Mouse (Mus musculus) kidney, postnatal 0 days (tissue): ENCODE measurements around the gene Farp1. TPM values are rescaled to one million over a fixed set of nuclear protein-coding genes. Genes with fewer than 3 reads are reported as not detected.

Experiments used
- ATAC-seq: fragments of 200-750 bp; cut with Nextera tagmentation; replicated peaks from 2 replicates; pipeline ENCODE4 v1.8.0; 2017; ENCODE audit warnings: low read depth, moderate number of reproducible peaks, moderate TSS enrichment, moderate library complexity; ENCODE audit not compliant: low FRiP score
- DNase-seq: peaks from one replicate; pipeline ENCODE4 v3.0.0-alpha.2; 2016; ENCODE audit warnings: low spot score
- H3K27ac ChIP-seq: fragments of 300-500 bp; sonication (generic); 2 replicates; pipeline ENCODE4 v1.5.1; 2014; ENCODE audit warnings: mild to moderate bottlenecking
- H3K27me3 ChIP-seq: fragments of 300-500 bp; sonication (generic); 2 replicates; pipeline ENCODE4 v1.6.1; 2014; ENCODE audit warnings: low read length, mixed read lengths; ENCODE audit not compliant: insufficient read depth
- H3K36me3 ChIP-seq: fragments of 300-500 bp; sonication (generic); 2 replicates; pipeline ENCODE4 v1.6.1; 2014; ENCODE audit warnings: low read length, mixed read lengths; ENCODE audit not compliant: insufficient read depth
- H3K4me1 ChIP-seq: fragments of 300-500 bp; sonication (generic); replicated peaks from 2 replicates; pipeline ENCODE4 v1.6.1; 2014; ENCODE audit warnings: antibody characterized with exemption, low read length, mixed read lengths; ENCODE audit not compliant: insufficient read depth
- H3K4me2 ChIP-seq: fragments of 300-500 bp; sonication (generic); 2 replicates; pipeline ENCODE4 v1.6.1; 2014; ENCODE audit warnings: mild to moderate bottlenecking, low read length, moderate library complexity, mixed read lengths
- H3K4me3 ChIP-seq: fragments of 300-500 bp; sonication (generic); replicated peaks from 2 replicates; pipeline ENCODE4 v1.5.1; 2014; ENCODE audit warnings: low read depth, low read length
- H3K9ac ChIP-seq: fragments of 300-500 bp; sonication (generic); 2 replicates; pipeline ENCODE4 v1.6.1; 2014; ENCODE audit warnings: low read depth, low read length
- H3K9me3 ChIP-seq: fragments of 300-500 bp; sonication (generic); replicated peaks from 2 replicates; pipeline ENCODE4 v1.6.1; 2016; ENCODE audit warnings: low read length, inconsistent platforms, mixed read lengths
- CTCF ChIP-seq: IDR thresholded peaks from 2 replicates; pipeline ENCODE4 v1.5.1; 2016; ENCODE audit warnings: antibody characterized with exemption, low read depth, mild to moderate bottlenecking, moderate library complexity
- WGBS: fragments of 180-500 bp; shearing (Covaris S2); extraction: QIAGEN DNeasy Blood & Tissue Kit; methylation state at CpG from one replicate; pipeline ENCODE4 v1.1.7; 2014; 5-methylcytosine and 5-hydroxymethylcytosine counted together
- polyA plus RNA-seq: library from polyadenylated mRNA; unstranded; fragments of >200 nt; fragmentation: Nextera tagmentation; extraction: Ambion mirVana; gene quantifications from 2 replicates; pipeline ENCODE4 v1.2.1, GENCODE M21; 2015

Farp1 gene
- polyA plus RNA-seq, 1 experiment from 2014 or later = 23.4 TPM

DNA sequence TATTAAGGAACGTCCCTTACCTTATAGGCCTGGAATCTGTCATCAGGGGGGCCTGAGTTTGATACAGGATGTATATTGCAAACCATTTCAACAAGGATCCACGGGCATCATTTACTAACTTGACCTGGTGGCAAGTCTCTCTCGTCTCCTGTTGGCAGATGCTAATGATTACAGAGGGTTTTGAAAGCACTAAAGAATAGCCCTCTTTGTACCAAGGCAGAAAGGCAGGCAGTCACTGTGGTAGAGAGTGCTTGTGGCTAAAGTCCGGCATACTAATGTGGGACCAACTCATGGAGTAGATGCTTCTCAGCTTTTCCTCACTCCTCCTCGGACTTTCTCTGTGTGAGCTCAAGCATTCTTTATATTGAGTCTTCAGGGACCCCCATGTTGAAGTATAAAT, 115.0 kb downstream of the Farp1 start:
- TF ChIP-seq CTCF = no peak
- Histone ChIP-seq H3K4me3 (no peak overlapping the region), H3K27ac (no peak overlapping the region), H3K9me3 (no peaks in the 10 kb centered on the region), H3K27me3 (no peaks in the 10 kb centered on the region), H3K36me3 (no peaks in the 10 kb centered on the region), H3K9ac (no peak overlapping the region), H3K4me2 (no peak overlapping the region), H3K4me1 (peaks cover 33% of the 10 kb centered on the region)
- ATAC-seq (no peak), DNase-seq (no peak)
- WGBS = 77% methylated on average over 5 of the region's 5 CpGs

- DNase-seq (no peak), ATAC-seq (no peak)
- Histone ChIP-seq H3K27me3 (no peaks in the 10 kb centered on the region), H3K9me3 (no peaks in the 10 kb centered on the region), H3K9ac (no peak overlapping the region), H3K36me3 (no peaks in the 10 kb centered on the region), H3K4me1 (peaks cover 21% of the 10 kb centered on the region), H3K4me3 (no peak overlapping the region), H3K27ac (0 out of 2 replicates have a peak overlapping the region, but pooled peaks have one; percentile 63), H3K4me2 (no peak overlapping the region)
- no peak for TF ChIP-seq CTCF
- WGBS = 78% methylated on average over 10 of the region's 10 CpGs
These were observed 116.8 kb downstream of the Farp1 start for GRCm38 (mm10) chr14:121151837-121152236.

GRCm38 (mm10) chr14:121152771-121153170, 117.8 kb downstream of the Farp1 start:
- H3K27me3 ChIP-seq = no peaks in the 10 kb centered on the region
- H3K4me3 ChIP-seq = no peak overlapping the region
- H3K36me3 ChIP-seq = no peaks in the 10 kb centered on the region
- ATAC-seq = 0 out of 2 replicates have a peak, but pooled peaks have one; percentile 40
- peaks cover 19% of the 10 kb centered on the region for H3K4me1 ChIP-seq
- H3K27ac ChIP-seq = peak overlapping the region; percentile 63; the same call in 1 of the 2 replicates
- TF ChIP-seq CTCF = no peak
- H3K9ac ChIP-seq = no peak overlapping the region
- DNase-seq = no peak
- H3K9me3 ChIP-seq = no peaks in the 10 kb centered on the region
- H3K4me2 ChIP-seq = no peak overlapping the region
- WGBS = 42% methylated on average over 6 of the region's 6 CpGs

DNA sequence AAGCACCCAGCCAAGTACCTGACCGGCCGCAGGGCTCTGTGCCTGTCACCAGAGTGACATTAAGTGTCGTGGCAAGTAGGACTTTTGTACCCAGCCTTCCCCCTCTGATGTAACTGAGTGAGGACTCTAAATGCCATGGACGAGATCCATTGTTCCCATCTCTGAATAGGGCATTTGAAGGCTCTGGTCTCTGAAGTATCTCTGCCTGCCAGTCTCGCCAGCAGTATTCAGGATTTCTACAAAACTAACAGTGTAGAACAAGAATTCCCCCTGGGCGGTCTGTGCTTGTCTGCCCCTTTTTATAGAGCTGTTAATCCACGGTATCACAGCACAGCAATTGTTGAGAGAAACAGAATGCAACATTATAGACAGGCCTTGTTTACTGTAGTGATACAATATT, 118.3 kb downstream of the Farp1 start:
- Histone ChIP-seq H3K4me1 (peaks cover 16% of the 10 kb centered on the region), H3K9me3 (no peaks in the 10 kb centered on the region), H3K4me3 (no peak overlapping the region), H3K9ac (no peak overlapping the region), H3K27ac (peak overlapping the region; percentile 63; the same call in 1 of the 2 replicates), H3K4me2 (no peak overlapping the region), H3K36me3 (no peaks in the 10 kb centered on the region), H3K27me3 (no peaks in the 10 kb centered on the region)
- no peak for DNase-seq
- no peak for ATAC-seq
- no peak for TF ChIP-seq CTCF
- 56% methylated on average over 7 of the region's 7 CpGs for WGBS

DNA sequence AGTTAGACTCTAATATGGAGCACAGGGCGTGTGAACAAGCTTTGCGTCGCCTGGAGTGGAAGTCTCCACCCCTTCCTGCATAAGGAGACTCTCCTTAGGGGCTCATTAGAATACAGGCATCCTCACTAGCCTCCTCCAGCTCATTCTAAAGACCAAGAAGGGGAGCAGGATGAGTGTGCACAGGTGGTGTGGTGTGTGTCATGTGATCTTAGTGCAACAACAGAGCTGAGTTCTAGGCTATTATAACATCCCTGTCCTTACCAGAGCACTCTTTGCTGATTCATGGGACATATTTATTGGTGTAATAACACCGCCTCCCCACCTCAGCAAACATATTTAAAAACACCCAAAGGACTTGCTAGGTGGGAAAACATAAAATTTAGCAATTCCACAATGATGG, 120.2 kb downstream of the Farp1 start:
- H3K9ac ChIP-seq = no peak overlapping the region
- ATAC-seq (no peak), DNase-seq (no peak)
- H3K4me1 ChIP-seq = peaks cover 15% of the 10 kb centered on the region
- no peaks in the 10 kb centered on the region for H3K27me3 ChIP-seq
- no peak for TF ChIP-seq CTCF
- H3K4me2 ChIP-seq = no peak overlapping the region
- H3K9me3 ChIP-seq = no peaks in the 10 kb centered on the region
- no peaks in the 10 kb centered on the region for H3K36me3 ChIP-seq
- 62% methylated on average over 4 of the region's 4 CpGs for WGBS
- no peak overlapping the region for H3K27ac ChIP-seq
- H3K4me3 ChIP-seq = no peak overlapping the region

- no peaks in the 10 kb centered on the region for H3K27me3 ChIP-seq
- H3K4me1 ChIP-seq = peaks cover under 1% of the 10 kb centered on the region; the same call in 1 of the 2 replicates
- no peaks in the 10 kb centered on the region for H3K9me3 ChIP-seq
- ATAC-seq (no peak), DNase-seq (no peak)
- TF ChIP-seq CTCF = no peak
- no peaks in the 10 kb centered on the region for H3K36me3 ChIP-seq
- H3K9ac ChIP-seq = no peak overlapping the region
- H3K4me3 ChIP-seq = no peak overlapping the region
- 53% methylated on average over 2 of the region's 2 CpGs for WGBS
- no peak overlapping the region for H3K27ac ChIP-seq
- H3K4me2 ChIP-seq = no peak overlapping the region
These were observed 123.6 kb downstream of the Farp1 start for GRCm38 (mm10) chr14:121158616-121159015.

GRCm38 (mm10) chr14:121162822-121163221, 127.8 kb downstream of the Farp1 start:
- 85% methylated on average over 2 of the region's 2 CpGs for WGBS
- Histone ChIP-seq H3K4me3 (no peak overlapping the region), H3K4me1 (0 out of 2 replicates have a peak, but pooled peaks cover 3% of the 10 kb centered on the region), H3K9me3 (no peaks in the 10 kb centered on the region), H3K36me3 (0 out of 2 replicates have a peak, but pooled peaks cover 3% of the 10 kb centered on the region), H3K27me3 (no peaks in the 10 kb centered on the region), H3K4me2 (no peak overlapping the region), H3K27ac (no peak overlapping the region), H3K9ac (no peak overlapping the region)
- TF ChIP-seq CTCF = no peak
- ATAC-seq (no peak), DNase-seq (no peak)
